Mouse (Mus musculus): Measurements from ENCODE around the gene Bcl6b. TPM values are rescaled to one million over a fixed set of nuclear protein-coding genes. Genes with fewer than 3 reads are reported as not detected.
A peak's percentile ranks its signal among the peaks of the same experiment; 100 is the strongest.

Gene Bcl6b
- polyA plus RNA-seq, 2 experiments, result 1.0 TPM

GRCm38 (mm10) chr11:70228828-70229227, 770 bp downstream of the Bcl6b start:
- H3K9me3 ChIP-seq (ENCODE audit: control insufficient read depth, low read length), result no peaks in the 10 kb centered on the region
- TF ChIP-seq CTCF (IDR thresholded peaks at IDR 0.05; ENCODE audit: low read depth), result no peak
- TF ChIP-seq EP300 (IDR thresholded peaks at IDR 0.05; ENCODE audit: low read depth), result no peak
- H3K9ac ChIP-seq (replicated peaks), result peak overlapping the region; percentile 61
- DNase-seq (ENCODE audit: low read depth in 3 of 3, low spot score in 3 of 3) (peak; percentile 75 to 87 (median 80)), ATAC-seq (ENCODE audit: insufficient read depth) (peak; percentile 81)
- peaks cover 20% of the 10 kb centered on the region for H3K27me3 ChIP-seq (ENCODE audit: control insufficient read depth, insufficient read depth, low read length)
- H3K4me1 ChIP-seq (replicated peaks; ENCODE audit: control insufficient read depth in 2 of 2, insufficient read depth in 2 of 2, low read length in 1 of 2), result peaks cover 31 to 36% of the 10 kb centered on the region in 2 experiments
- no peaks in the 10 kb centered on the region for H3K36me3 ChIP-seq (replicated peaks; ENCODE audit: control insufficient read depth, insufficient read depth, low read depth)
- H3K4me3 ChIP-seq (ENCODE audit: insufficient read depth in 1 of 2, low read depth in 2 of 2, low read length in 2 of 2), result peak overlapping the region; percentile 38 to 56
- under 1% methylated on average over 19 of the region's 19 CpGs for WGBS (ENCODE audit: insufficient replicate concordance)
- peak overlapping the region; percentile 87 for H3K4me2 ChIP-seq (ENCODE audit: low read depth)
- H3K27ac ChIP-seq, result no peak overlapping the region; the same call in 1 of the 2 replicates

- H3K27me3 ChIP-seq (ENCODE audit: control insufficient read depth, insufficient read depth, low read length), result peaks cover 20% of the 10 kb centered on the region
- H3K4me3 ChIP-seq (ENCODE audit: insufficient read depth in 1 of 2, low read depth in 2 of 2, low read length in 2 of 2), result no peak overlapping the region
- DNase-seq (ENCODE audit: low read depth in 3 of 3, low spot score in 3 of 3) (no peak), ATAC-seq (ENCODE audit: insufficient read depth) (no peak)
- 62% methylated on average over 4 of the region's 4 CpGs for WGBS (ENCODE audit: insufficient replicate concordance)
- no peak overlapping the region; the same call in 1 of the 2 replicates for H3K9ac ChIP-seq (replicated peaks)
- peak overlapping the region; percentile 87 for H3K4me2 ChIP-seq (ENCODE audit: low read depth)
- no peak overlapping the region for H3K27ac ChIP-seq
- no peak for TF ChIP-seq EP300 (IDR thresholded peaks at IDR 0.05; ENCODE audit: low read depth)
- TF ChIP-seq CTCF (IDR thresholded peaks at IDR 0.05; ENCODE audit: low read depth), result no peak
- H3K4me1 ChIP-seq (replicated peaks; ENCODE audit: control insufficient read depth in 2 of 2, insufficient read depth in 2 of 2, low read length in 1 of 2), result peaks cover 36 to 38% of the 10 kb centered on the region in 2 experiments
- no peaks in the 10 kb centered on the region for H3K36me3 ChIP-seq (replicated peaks; ENCODE audit: control insufficient read depth, insufficient read depth, low read depth)
- H3K9me3 ChIP-seq (ENCODE audit: control insufficient read depth, low read length), result no peaks in the 10 kb centered on the region
These were observed 1.8 kb downstream of the Bcl6b start for GRCm38 (mm10) chr11:70227661-70228245.

GRCm38 (mm10) chr11:70227126-70227525, 2.5 kb downstream of the Bcl6b start:
- 0 out of 4 replicates have a peak overlapping the region, but pooled peaks of 1 of the 2 experiments have one; percentile 21 for H3K4me3 ChIP-seq (ENCODE audit: insufficient read depth in 1 of 2, low read depth in 2 of 2, low read length in 2 of 2)
- H3K9me3 ChIP-seq (ENCODE audit: control insufficient read depth, low read length), result no peaks in the 10 kb centered on the region
- H3K4me1 ChIP-seq (replicated peaks; ENCODE audit: control insufficient read depth in 2 of 2, insufficient read depth in 2 of 2, low read length in 1 of 2), result peaks cover 41 to 44% of the 10 kb centered on the region in 2 experiments
- WGBS (ENCODE audit: insufficient replicate concordance), result 45% methylated on average over 5 of the region's 5 CpGs
- DNase-seq (ENCODE audit: low read depth in 3 of 3, low spot score in 3 of 3) (no peak), ATAC-seq (ENCODE audit: insufficient read depth) (no peak)
- no peaks in the 10 kb centered on the region for H3K36me3 ChIP-seq (replicated peaks; ENCODE audit: control insufficient read depth, insufficient read depth, low read depth)
- H3K4me2 ChIP-seq (ENCODE audit: low read depth), result peak overlapping the region; percentile 53
- peaks cover 20% of the 10 kb centered on the region for H3K27me3 ChIP-seq (ENCODE audit: control insufficient read depth, insufficient read depth, low read length)
- TF ChIP-seq EP300 (IDR thresholded peaks at IDR 0.05; ENCODE audit: low read depth) (no peak), CTCF (IDR thresholded peaks at IDR 0.05; ENCODE audit: low read depth) (no peak)
- H3K9ac ChIP-seq (replicated peaks), result peak overlapping the region; percentile 3; the same call in 1 of the 2 replicates
- H3K27ac ChIP-seq, result no peak overlapping the region; the same call in 1 of the 2 replicates

- H3K4me1 ChIP-seq (replicated peaks; ENCODE audit: control insufficient read depth in 2 of 2, insufficient read depth in 2 of 2, low read length in 1 of 2), result peaks cover 43 to 47% of the 10 kb centered on the region in 2 experiments
- H3K36me3 ChIP-seq (replicated peaks; ENCODE audit: control insufficient read depth, insufficient read depth, low read depth), result no peaks in the 10 kb centered on the region
- 31% methylated on average over 18 of the region's 18 CpGs for WGBS (ENCODE audit: insufficient replicate concordance)
- peak overlapping the region; percentile 12; the same call in 1 of the 2 replicates for H3K9ac ChIP-seq (replicated peaks)
- peak overlapping the region; percentile 21; a peak in 3 of 4 replicates for H3K4me3 ChIP-seq (ENCODE audit: insufficient read depth in 1 of 2, low read depth in 2 of 2, low read length in 2 of 2)
- no peak for TF ChIP-seq CTCF (IDR thresholded peaks at IDR 0.05; ENCODE audit: low read depth)
- no peak for TF ChIP-seq EP300 (IDR thresholded peaks at IDR 0.05; ENCODE audit: low read depth)
- DNase-seq (ENCODE audit: low read depth in 3 of 3, low spot score in 3 of 3) (no peak), ATAC-seq (ENCODE audit: insufficient read depth) (no peak)
- H3K4me2 ChIP-seq (ENCODE audit: low read depth), result peak overlapping the region; percentile 53
- H3K9me3 ChIP-seq (ENCODE audit: control insufficient read depth, low read length), result no peaks in the 10 kb centered on the region
- no peak overlapping the region; the same call in 1 of the 2 replicates for H3K27ac ChIP-seq
- H3K27me3 ChIP-seq (ENCODE audit: control insufficient read depth, insufficient read depth, low read length), result peaks cover 20% of the 10 kb centered on the region
These were observed 3.1 kb downstream of the Bcl6b start for GRCm38 (mm10) chr11:70226602-70226890.

GRCm38 (mm10) chr11:70225798-70226601, 3.6 kb downstream of the Bcl6b start:
- TF ChIP-seq CTCF (IDR thresholded peaks at IDR 0.05; ENCODE audit: low read depth) (peak; percentile 18; the same call in 1 of the 2 replicates), EP300 (IDR thresholded peaks at IDR 0.05; ENCODE audit: low read depth) (no peak)
- Histone ChIP-seq H3K27me3 (ENCODE audit: control insufficient read depth, insufficient read depth, low read length) (peaks cover 20% of the 10 kb centered on the region), H3K4me1 (replicated peaks; ENCODE audit: control insufficient read depth in 2 of 2, insufficient read depth in 2 of 2, low read length in 1 of 2) (peaks cover 43 to 47% of the 10 kb centered on the region in 2 experiments), H3K9me3 (ENCODE audit: control insufficient read depth, low read length) (no peaks in the 10 kb centered on the region), H3K9ac (replicated peaks) (peak overlapping the region; percentile 12; the same call in 1 of the 2 replicates), H3K36me3 (replicated peaks; ENCODE audit: control insufficient read depth, insufficient read depth, low read depth) (no peaks in the 10 kb centered on the region), H3K4me2 (ENCODE audit: low read depth) (peak overlapping the region; percentile 53), H3K4me3 (ENCODE audit: insufficient read depth in 1 of 2, low read depth in 2 of 2, low read length in 2 of 2) (peak overlapping the region; percentile 21; a peak in 3 of 4 replicates), H3K27ac (no peak overlapping the region)
- no peak for ATAC-seq (ENCODE audit: insufficient read depth)
- 44% methylated on average over 27 of the region's 27 CpGs for WGBS (ENCODE audit: insufficient replicate concordance)
- DNase-seq (ENCODE audit: low read depth in 3 of 3, low spot score in 3 of 3), result no peak
